Mouse (Mus musculus) forebrain, embryonic 16.5 days (tissue): ENCODE data around the gene Smox. TPM values are rescaled to one million over a fixed set of nuclear protein-coding genes. Genes with fewer than 3 reads are reported as not detected.

Experiments used
- ATAC-seq: fragments of 200-750 bp; cut with Nextera tagmentation; 2 replicates; pipeline ENCODE4 v1.8.0; 2017; ENCODE audit warnings: mild to moderate bottlenecking, moderate library complexity
- H3K27ac ChIP-seq: fragments of 300-500 bp; sonication (generic); 2 replicates; pipeline ENCODE4 v1.5.1; 2014; ENCODE audit warnings: low read length, control low read depth
- H3K27me3 ChIP-seq: fragments of 300-500 bp; sonication (generic); replicated peaks from 2 replicates; pipeline ENCODE4 v1.6.1; 2014; ENCODE audit warnings: low read length; ENCODE audit not compliant: control insufficient read depth, insufficient read depth
- H3K36me3 ChIP-seq: fragments of 300-500 bp; sonication (generic); 2 replicates; pipeline ENCODE4 v1.6.1; 2014; ENCODE audit not compliant: control insufficient read depth, insufficient read depth
- H3K4me1 ChIP-seq: fragments of 300-500 bp; sonication (generic); replicated peaks from 2 replicates; pipeline ENCODE4 v1.6.1; 2014; ENCODE audit warnings: low read length; ENCODE audit not compliant: control insufficient read depth, insufficient read depth
- H3K4me2 ChIP-seq: fragments of 300-500 bp; sonication (generic); 2 replicates; pipeline ENCODE4 v1.6.1; 2014; ENCODE audit warnings: mild to moderate bottlenecking, low read length, control low read depth
- H3K4me3 ChIP-seq: fragments of 300-500 bp; sonication (generic); replicated peaks from 2 replicates; pipeline ENCODE4 v1.5.1; 2014; ENCODE audit warnings: mild to moderate bottlenecking, low read length, control low read depth
- H3K9ac ChIP-seq: fragments of 300-500 bp; sonication (generic); replicated peaks from 2 replicates; pipeline ENCODE4 v1.6.1; 2014; ENCODE audit warnings: low read depth, low read length, control low read depth
- H3K9me3 ChIP-seq: fragments of 300-500 bp; sonication (generic); 2 replicates; pipeline ENCODE4 v1.6.1; 2016; ENCODE audit warnings: low read length; ENCODE audit not compliant: control insufficient read depth
- WGBS: fragments of 180-500 bp; shearing (Covaris S2); extraction: QIAGEN DNeasy Blood & Tissue Kit; methylation state at CpG from one replicate; pipeline ENCODE4 v1.1.7; 2014; 5-methylcytosine and 5-hydroxymethylcytosine counted together
- polyA plus RNA-seq: library from polyadenylated mRNA; unstranded; fragments of >200 nt; fragmentation: Nextera tagmentation; extraction: Ambion mirVana; gene quantifications from 2 replicates; pipeline ENCODE4 v1.2.1, GENCODE M21; 2015

Gene Smox
- polyA plus RNA-seq, 1 experiment from 2014 or later: 57.2 TPM

- Histone ChIP-seq H3K9me3 (no peaks in the 10 kb centered on the region), H3K36me3 (no peaks in the 10 kb centered on the region), H3K4me1 (peaks cover 16% of the 10 kb centered on the region), H3K27me3 (no peaks in the 10 kb centered on the region), H3K27ac (no peak overlapping the region), H3K9ac (no peak overlapping the region), H3K4me3 (no peak overlapping the region), H3K4me2 (no peak overlapping the region)
- WGBS: 53% methylated on average over 4 of the region's 4 CpGs
- ATAC-seq: no peak
Observed at GRCm38 (mm10) chr2:131489591-131489990, 1.7 kb upstream of the Smox start.

GRCm38 (mm10) chr2:131491707-131492595 lies 655 bp downstream of the Smox start:
- peak overlapping the region; percentile 74 for H3K4me3 ChIP-seq
- H3K4me1 ChIP-seq: peaks cover 26% of the 10 kb centered on the region
- H3K4me2 ChIP-seq: peak overlapping the region; percentile 75
- no peaks in the 10 kb centered on the region for H3K36me3 ChIP-seq
- peak; percentile 97 for ATAC-seq
- H3K27me3 ChIP-seq: no peaks in the 10 kb centered on the region
- no peaks in the 10 kb centered on the region for H3K9me3 ChIP-seq
- H3K9ac ChIP-seq: peak overlapping the region; percentile 92
- under 1% methylated on average over 74 of the region's 102 CpGs for WGBS
- peak overlapping the region; percentile 70 for H3K27ac ChIP-seq

DNA sequence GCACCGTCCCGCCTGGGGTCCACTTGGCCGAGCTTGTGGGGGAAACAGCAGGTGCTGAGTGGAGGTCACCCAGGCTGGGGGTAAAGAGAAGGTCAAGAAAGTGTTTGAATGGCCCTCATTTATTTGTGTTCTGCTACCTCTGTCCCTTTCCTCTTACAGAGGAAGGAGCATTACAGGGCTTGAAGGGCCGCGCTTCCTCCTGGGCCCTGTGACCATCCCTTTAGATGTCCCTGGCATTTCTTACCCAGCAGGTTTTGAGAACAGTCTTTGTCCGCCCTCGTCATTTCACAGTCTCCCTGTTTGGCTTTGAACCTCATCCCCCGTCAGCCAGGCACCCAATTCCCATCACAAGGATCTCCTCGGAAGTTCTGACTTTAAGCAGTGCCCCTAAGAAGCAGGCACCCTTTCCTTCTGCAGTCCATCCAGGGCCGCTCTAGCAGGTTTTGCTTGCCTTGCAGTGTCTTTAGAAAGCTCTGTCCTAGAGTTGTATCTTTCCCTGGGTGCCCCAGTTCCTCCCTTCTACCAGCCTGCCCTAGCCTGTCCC lies 1.4 kb downstream of the Smox start:
- no peaks in the 10 kb centered on the region for H3K9me3 ChIP-seq
- no peaks in the 10 kb centered on the region for H3K36me3 ChIP-seq
- peak overlapping the region; percentile 92 for H3K9ac ChIP-seq
- H3K27me3 ChIP-seq: no peaks in the 10 kb centered on the region
- peak overlapping the region; percentile 74 for H3K4me3 ChIP-seq
- ATAC-seq: no peak
- H3K4me1 ChIP-seq: peaks cover 26% of the 10 kb centered on the region
- no peak overlapping the region for H3K27ac ChIP-seq
- peak overlapping the region; percentile 75 for H3K4me2 ChIP-seq
- 7% methylated on average over 10 of the region's 10 CpGs for WGBS

DNA sequence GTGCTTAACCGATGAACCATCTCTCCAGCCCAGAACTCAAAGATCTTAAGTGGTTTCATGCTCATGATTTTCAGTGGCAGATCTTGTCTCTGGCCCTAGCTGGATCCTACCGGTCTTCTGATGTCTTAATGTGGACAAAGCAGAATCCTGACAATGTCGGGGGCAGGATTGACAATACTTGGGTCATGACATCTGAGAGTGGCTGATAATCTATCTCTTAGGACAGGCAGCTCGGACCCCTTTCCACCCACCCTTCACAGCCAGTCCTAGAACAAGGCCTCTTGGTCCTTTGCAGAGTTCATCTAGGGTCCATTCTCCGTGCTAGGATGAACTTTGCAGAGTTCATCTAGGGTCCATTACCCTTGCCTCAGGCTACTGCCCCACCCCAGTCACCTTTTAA lies 2.1 kb downstream of the Smox start:
- peak overlapping the region; percentile 74; the same call in 1 of the 2 replicates for H3K4me3 ChIP-seq
- WGBS: 72% methylated on average over 5 of the region's 5 CpGs
- peaks cover 26% of the 10 kb centered on the region for H3K4me1 ChIP-seq
- no peak overlapping the region for H3K9ac ChIP-seq
- no peaks in the 10 kb centered on the region for H3K27me3 ChIP-seq
- ATAC-seq: no peak
- no peaks in the 10 kb centered on the region for H3K36me3 ChIP-seq
- H3K9me3 ChIP-seq: no peaks in the 10 kb centered on the region
- peak overlapping the region; percentile 75 for H3K4me2 ChIP-seq
- no peak overlapping the region for H3K27ac ChIP-seq

DNA sequence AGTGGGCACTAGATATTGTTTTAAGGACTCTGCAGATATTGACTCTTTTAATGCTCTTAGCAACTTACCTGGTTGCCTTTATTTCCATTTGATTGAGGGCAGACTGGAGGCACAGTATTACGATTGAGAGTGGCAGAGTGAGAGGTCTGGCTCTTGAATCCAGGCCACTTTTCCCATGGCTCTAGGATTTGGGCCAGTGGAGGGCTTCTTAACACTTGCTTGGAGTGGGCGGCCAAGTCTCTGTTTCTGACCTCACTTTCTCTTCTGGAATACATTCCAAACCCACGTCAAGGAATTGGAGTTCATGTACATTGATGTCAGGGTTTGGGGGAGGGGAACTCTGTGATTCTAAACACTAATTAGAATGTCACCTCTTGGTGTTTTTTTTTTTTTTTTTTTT lies 4.0 kb downstream of the Smox start:
- Histone ChIP-seq H3K27ac (no peak overlapping the region), H3K9me3 (no peaks in the 10 kb centered on the region), H3K4me2 (no peak overlapping the region), H3K27me3 (no peaks in the 10 kb centered on the region), H3K36me3 (no peaks in the 10 kb centered on the region), H3K4me3 (no peak overlapping the region), H3K4me1 (peaks cover 26% of the 10 kb centered on the region), H3K9ac (no peak overlapping the region)
- 73% methylated on average over 3 of the region's 3 CpGs for WGBS
- no peak for ATAC-seq

DNA sequence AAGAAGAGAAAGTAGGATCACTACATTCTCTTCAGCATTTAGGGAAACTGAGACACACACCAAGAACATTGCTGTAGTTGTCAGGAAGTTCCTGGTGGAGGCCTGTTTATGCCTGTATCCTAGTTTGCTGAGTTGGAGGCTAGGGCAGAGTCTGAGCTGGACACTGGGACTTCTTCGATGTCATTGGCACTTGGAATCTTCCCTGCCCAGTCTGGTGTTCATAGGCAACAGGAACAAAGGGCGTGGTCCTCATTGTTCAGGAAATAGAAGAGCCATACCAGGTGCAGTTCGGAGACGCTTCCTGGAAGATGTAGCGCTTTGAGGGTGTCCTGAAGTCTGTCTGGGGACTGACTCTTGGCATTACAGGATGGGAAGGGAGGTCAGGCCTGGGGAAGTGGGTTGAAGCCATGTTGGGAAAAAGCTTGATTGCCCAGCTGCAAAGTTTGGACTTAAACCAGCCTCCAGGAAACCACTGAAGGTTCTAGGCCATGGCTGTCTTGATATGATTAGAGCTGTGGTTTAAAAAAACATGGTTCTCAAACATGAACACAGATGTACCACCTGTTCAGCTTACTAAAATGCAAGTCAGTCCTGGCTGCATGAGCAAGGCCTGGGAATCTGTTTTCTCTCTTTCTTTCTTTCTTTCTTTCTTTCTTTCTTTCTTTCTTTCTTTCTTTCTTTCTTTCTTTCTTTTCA lies 5.0 kb downstream of the Smox start:
- Histone ChIP-seq H3K4me3 (no peak overlapping the region), H3K9me3 (no peaks in the 10 kb centered on the region)

DNA sequence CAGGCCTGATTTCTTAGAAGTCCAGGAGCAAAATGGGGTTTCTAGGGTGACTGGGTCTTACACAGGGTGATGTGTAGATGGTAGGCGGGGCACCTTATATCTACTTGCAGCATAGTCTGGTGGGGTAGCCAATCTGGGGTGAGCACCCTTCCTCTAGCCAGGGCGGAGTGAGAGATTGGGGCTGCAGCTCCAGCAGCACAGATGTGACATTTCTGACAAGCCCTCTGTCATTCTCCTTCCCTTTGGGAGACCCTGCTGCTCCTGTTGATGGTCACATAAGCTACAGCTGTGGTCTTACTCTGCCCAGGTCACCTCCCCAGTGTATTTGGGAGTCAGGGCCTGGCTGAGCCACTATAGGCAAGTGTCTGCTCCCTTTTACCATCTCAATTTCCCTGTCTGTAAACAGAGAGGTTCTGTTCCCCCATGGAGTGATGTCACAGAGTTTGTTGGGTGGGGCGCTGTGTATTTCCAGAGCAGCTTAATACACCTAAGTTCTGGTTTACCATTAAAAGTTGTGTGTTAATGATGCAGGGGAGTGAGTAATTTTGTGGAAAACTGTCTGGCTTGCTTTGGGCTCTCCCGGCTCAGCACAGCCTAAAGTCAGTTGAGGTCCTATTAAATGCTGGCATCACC lies 6.0 kb downstream of the Smox start:
- Histone ChIP-seq H3K4me2 (no peak overlapping the region), H3K4me1 (peaks cover 42% of the 10 kb centered on the region), H3K27me3 (no peaks in the 10 kb centered on the region), H3K9me3 (no peaks in the 10 kb centered on the region), H3K9ac (no peak overlapping the region), H3K27ac (no peak overlapping the region), H3K36me3 (no peaks in the 10 kb centered on the region), H3K4me3 (no peak overlapping the region)
- 91% methylated on average over 4 of the region's 4 CpGs for WGBS
- ATAC-seq: no peak

More for the DNA sequence above, 5.0 kb downstream of the Smox start:
- no peak for ATAC-seq
- Histone ChIP-seq H3K9ac (no peak overlapping the region), H3K36me3 (no peaks in the 10 kb centered on the region), H3K27me3 (no peaks in the 10 kb centered on the region), H3K27ac (no peak overlapping the region), H3K4me1 (peaks cover 32% of the 10 kb centered on the region), H3K4me2 (no peak overlapping the region)
- 91% methylated on average over 5 of the region's 5 CpGs for WGBS

- Histone ChIP-seq H3K4me2 (no peak overlapping the region), H3K36me3 (no peaks in the 10 kb centered on the region), H3K9me3 (no peaks in the 10 kb centered on the region), H3K4me1 (peaks cover 36% of the 10 kb centered on the region), H3K9ac (no peak overlapping the region), H3K27me3 (no peaks in the 10 kb centered on the region), H3K27ac (no peak overlapping the region), H3K4me3 (no peak overlapping the region)
- ATAC-seq: no peak
- 71% methylated on average over 7 of the region's 7 CpGs for WGBS
Observed at GRCm38 (mm10) chr2:131498219-131498618, 6.9 kb downstream of the Smox start.

GRCm38 (mm10) chr2:131499290-131499845 lies 8.1 kb downstream of the Smox start:
- ATAC-seq: peak; percentile 22; the same call in 1 of the 2 replicates
- no peaks in the 10 kb centered on the region for H3K27me3 ChIP-seq
- no peak overlapping the region for H3K4me2 ChIP-seq
- H3K9me3 ChIP-seq: no peaks in the 10 kb centered on the region
- no peak overlapping the region for H3K27ac ChIP-seq
- H3K4me1 ChIP-seq: peaks cover 29% of the 10 kb centered on the region
- no peaks in the 10 kb centered on the region for H3K36me3 ChIP-seq
- no peak overlapping the region for H3K4me3 ChIP-seq
- no peak overlapping the region for H3K9ac ChIP-seq
- WGBS: 78% methylated on average over 5 of the region's 5 CpGs
